Mouse (Mus musculus) megakaryocyte, embryonic 14.5 days (primary cell): ENCODE measurements around the gene Gm9918. TPM values are rescaled to one million over a fixed set of nuclear protein-coding genes. Genes with fewer than 3 reads are reported as not detected.

ENCODE experiments used
- H3K27me3 ChIP-seq: replicated peaks from 2 replicates; pipeline ENCODE3; 2012; ENCODE audit warnings: inconsistent platforms
- H3K36me3 ChIP-seq: replicated peaks from 2 replicates; pipeline ENCODE3; 2012; ENCODE audit warnings: low read length, inconsistent platforms, mixed read lengths
- H3K4me1 ChIP-seq: 2 replicates; pipeline ENCODE4 v1.6.1; 2012; ENCODE audit warnings: inconsistent platforms
- H3K4me3 ChIP-seq: replicated peaks from 2 replicates; pipeline ENCODE3; 2012; ENCODE audit warnings: moderate library complexity, mild to moderate bottlenecking, inconsistent platforms
- H3K9me3 ChIP-seq: 2 replicates; pipeline ENCODE4 v1.6.1; 2012; ENCODE audit warnings: inconsistent platforms
- FLI1 ChIP-seq: IDR thresholded peaks from 2 replicates; pipeline ENCODE4 v1.6.1; 2012; ENCODE audit warnings: low read length, inconsistent platforms, mixed read lengths
- GATA1 ChIP-seq: IDR thresholded peaks from 3 replicates; pipeline ENCODE4 v1.6.1; 2012; ENCODE audit warnings: mixed read lengths, low read length, inconsistent platforms, borderline replicate concordance
- polyA plus RNA-seq: library from polyadenylated mRNA; stranded (reverse); fragments of >175 nt; gene quantifications from 2 replicates; pipeline ENCODE4 v1.2.3, GENCODE M21; 2012; ENCODE audit warnings: low replicate concordance; ENCODE audit not compliant: insufficient read depth

Gene Gm9918
- polyA plus RNA-seq, 1 experiment, result not detected

DNA sequence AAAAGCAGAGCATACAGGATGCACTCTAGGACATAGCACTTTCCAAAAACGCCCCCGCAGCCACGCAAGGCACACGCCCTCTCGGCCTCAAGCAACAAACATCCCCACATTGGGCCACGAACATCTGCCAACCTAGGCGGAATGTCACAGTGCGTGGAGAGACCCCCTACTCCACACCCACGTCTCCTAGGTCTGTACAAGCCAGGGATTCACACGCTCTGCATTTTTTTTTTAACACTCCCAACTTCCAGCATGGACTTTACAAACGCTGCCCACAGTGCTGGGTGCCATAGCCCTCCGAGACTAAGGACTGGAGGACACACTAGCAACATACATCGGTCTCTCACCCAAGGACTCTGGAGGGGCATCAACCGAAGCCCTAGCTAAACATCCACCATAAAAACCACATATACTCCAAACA is 24.9 kb upstream of the Gm9918 start:
- Histone ChIP-seq H3K4me1 (peaks cover 88% of the 10 kb centered on the region), H3K36me3 (peaks cover 20% of the 10 kb centered on the region), H3K9me3 (no peaks in the 10 kb centered on the region), H3K4me3 (peak overlapping the region; percentile 95), H3K27me3 (peaks cover 21% of the 10 kb centered on the region)
- TF ChIP-seq FLI1 (no peak), GATA1 (no peak)

DNA sequence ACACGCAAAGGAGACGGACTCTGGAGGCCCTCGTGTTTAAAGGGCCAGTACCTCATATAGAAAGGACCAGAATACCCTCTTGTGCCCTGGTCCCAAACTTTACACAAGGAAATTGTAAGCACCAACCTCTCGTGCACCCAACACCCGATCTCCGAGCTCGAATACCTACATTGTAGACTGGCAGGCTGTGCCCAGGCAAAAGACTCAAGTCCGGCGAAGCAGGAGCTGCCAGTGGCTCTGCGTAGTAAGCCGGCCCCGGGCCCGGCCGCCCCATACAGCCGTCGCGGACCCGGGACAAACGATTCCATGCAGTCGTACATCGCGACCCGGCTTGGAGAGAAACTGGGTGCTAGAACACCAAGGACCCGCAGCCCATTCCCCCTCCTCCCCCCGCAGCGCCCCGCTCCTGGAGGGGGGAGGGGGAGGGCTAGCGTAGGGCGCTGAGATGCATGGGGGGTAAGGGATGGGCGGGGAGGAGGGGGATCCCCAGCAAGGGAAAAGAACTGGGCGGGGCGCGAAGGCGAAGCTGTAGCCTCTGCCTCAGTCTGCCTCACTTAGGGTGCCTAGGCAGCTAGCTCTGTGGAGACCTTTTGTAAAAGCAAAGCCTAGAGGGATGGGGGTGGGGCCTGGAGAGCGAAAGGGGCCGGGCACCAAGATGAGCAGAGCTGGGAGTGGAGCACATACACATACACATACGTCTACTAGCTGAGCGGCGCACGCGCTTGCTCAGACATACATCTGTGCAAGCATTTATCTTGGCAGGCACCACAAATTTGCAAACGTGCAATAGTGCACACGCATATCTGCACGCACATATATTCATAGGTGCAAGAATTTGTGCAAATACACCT is 24.2 kb upstream of the Gm9918 start:
- TF ChIP-seq FLI1 (no peak), GATA1 (no peak)
- Histone ChIP-seq H3K4me1 (peaks cover 82% of the 10 kb centered on the region), H3K9me3 (no peaks in the 10 kb centered on the region), H3K27me3 (peaks cover 27% of the 10 kb centered on the region), H3K4me3 (peak overlapping the region; percentile 95), H3K36me3 (peaks cover 14% of the 10 kb centered on the region)

DNA sequence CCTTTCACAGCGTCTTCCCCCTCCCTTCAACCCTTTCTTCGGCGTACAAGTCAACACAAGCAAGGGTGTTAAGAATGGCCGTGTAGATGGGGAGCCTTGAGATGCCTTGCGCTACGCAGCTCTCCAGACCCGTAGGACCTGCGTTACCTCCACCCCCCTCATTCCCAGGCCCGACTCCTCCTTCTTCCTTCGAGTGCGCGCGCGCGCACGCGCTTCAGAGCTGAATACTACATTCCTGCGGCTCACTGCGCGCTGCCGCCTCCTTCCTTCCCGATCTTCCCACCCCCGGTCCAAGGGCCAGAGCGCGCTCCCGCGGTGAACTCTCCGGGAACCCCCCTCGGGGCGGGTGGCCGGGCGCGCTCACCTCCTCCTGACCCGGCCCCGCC is 23.5 kb upstream of the Gm9918 start:
- Histone ChIP-seq H3K36me3 (peaks cover 6% of the 10 kb centered on the region), H3K27me3 (peaks cover 35% of the 10 kb centered on the region), H3K4me1 (peaks cover 74% of the 10 kb centered on the region), H3K4me3 (peak overlapping the region; percentile 95), H3K9me3 (no peaks in the 10 kb centered on the region)
- TF ChIP-seq GATA1, result no peak
- no peak for TF ChIP-seq FLI1

DNA sequence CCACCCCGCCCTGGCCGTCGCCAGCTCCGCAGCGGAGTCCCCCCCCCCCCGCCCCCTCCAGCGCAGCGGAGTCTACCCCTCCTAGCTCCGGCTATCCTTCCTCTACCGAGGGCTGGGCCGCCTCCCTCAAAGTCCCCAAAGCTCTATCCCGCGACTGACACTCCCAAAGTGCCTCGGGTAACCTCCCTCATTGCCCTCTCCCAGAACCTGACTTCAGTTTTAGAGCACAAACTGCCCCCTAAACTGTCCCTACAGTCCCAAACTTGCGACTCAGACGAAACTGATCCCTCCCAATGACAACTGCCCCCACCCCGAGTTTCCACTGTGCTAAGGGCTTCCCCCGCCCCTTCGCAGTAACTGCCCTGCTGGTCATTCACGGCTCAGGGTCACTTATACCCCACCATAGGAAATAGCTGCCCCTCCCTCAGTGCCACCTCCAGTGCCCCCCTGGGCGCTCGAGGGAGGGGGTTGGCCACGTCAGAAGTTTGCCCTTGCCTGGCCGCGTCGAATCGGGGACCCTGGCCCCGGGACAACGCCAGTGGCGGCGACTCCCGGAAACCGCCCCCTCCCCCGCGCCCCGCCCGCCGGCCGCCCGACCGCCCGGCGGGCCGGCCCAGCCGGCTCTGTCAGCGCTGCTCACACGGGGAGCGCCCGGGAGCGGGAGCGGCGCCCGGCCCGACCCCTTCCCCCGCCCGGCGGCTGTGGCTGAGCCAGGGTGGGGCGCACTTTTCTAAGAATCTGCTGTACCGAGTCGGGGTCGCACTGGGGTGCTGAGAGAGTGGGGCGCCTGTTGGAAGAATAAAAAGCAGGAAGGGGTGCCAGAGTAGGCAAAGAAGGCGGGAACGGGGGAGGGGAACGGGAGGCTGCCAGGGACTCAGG is 22.9 kb upstream of the Gm9918 start:
- H3K4me1 ChIP-seq, result peaks cover 68% of the 10 kb centered on the region
- H3K4me3 ChIP-seq, result peak overlapping the region; percentile 95
- H3K9me3 ChIP-seq, result no peaks in the 10 kb centered on the region
- H3K27me3 ChIP-seq, result peaks cover 41% of the 10 kb centered on the region
- H3K36me3 ChIP-seq, result peaks cover 3% of the 10 kb centered on the region
- no peak for TF ChIP-seq GATA1
- TF ChIP-seq FLI1, result no peak

DNA sequence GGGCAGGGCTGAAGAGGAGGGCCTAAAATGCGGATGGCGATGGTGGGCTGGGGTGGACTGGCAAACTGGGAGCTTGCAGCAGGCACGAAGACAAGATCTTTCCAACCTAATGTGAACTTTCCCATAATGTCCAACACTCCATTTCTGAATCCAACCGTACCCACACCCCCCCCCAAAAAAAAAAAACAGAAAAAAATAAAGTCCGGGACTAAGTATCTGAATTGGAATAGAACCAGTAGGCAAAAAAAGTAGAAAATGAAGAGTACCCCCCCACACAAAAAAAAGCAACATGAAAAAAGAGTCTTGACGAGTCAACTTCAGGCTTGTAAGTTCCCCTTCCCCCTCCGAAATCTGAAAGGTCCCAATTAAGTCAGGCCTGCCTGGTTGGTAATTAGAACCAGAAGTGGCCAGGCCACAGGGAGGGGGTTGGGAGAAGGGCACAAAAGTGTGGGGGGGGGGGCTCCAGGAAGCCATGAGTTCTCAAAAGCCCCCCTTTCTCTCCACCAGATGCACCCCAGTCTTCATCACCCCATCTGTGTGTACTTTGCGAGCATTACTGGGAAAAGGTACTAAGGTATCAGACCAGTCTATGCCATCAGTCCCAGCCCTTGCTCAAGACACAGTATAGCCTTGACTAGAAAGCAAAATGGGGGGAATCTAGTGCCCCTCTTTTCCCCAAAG is 22.1 kb upstream of the Gm9918 start:
- peaks cover 46% of the 10 kb centered on the region for H3K27me3 ChIP-seq
- no peak for TF ChIP-seq FLI1
- TF ChIP-seq GATA1, result no peak
- H3K4me1 ChIP-seq, result peaks cover 60% of the 10 kb centered on the region
- H3K4me3 ChIP-seq, result peak overlapping the region; percentile 95
- no peaks in the 10 kb centered on the region for H3K36me3 ChIP-seq
- no peaks in the 10 kb centered on the region for H3K9me3 ChIP-seq

DNA sequence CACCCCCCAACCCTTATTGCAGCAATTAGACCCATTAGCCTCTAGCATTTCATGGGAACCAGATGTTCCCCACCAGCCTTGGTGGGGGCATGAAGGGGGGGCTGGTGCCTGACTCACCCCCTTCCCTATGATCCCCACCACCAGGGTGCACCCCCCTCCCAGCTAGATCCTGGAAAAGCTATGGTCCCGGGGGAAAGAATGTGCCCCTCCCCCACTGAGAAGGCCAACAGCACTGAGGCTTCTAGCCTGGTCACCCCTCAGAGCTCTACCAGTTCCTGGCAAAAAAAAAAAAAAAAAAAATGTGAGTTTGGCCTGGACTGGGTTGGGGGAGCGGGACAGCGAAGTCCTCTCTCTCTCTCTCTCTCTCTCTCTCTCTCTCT is 21.6 kb upstream of the Gm9918 start:
- peaks cover 51% of the 10 kb centered on the region for H3K27me3 ChIP-seq
- H3K4me3 ChIP-seq, result no peak overlapping the region
- peaks cover 55% of the 10 kb centered on the region for H3K4me1 ChIP-seq
- H3K9me3 ChIP-seq, result no peaks in the 10 kb centered on the region
- TF ChIP-seq GATA1 (no peak), FLI1 (no peak)
- H3K36me3 ChIP-seq, result no peaks in the 10 kb centered on the region

DNA sequence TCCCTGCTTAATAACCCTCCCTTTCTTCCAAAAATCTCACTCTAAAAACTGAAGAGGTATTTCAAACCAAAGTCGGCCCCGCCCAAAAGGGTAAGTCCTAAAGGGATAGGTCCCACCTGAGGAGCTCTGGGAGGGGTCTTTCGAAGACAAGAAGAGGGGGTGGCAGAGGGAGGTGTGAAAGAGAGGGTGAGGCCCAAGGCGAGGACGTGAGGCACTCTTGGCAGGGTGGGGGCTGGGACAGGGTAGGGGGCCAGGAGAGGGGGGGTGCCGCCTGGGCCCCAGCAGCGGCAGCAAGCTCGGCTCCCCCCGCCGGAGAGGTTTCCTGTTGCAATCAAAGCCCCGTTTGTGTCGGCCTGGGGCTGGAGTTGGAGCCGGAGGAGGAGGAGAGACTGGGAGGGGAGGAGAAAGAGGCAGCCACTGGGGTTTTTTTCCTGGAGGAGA is 21.1 kb upstream of the Gm9918 start:
- Histone ChIP-seq H3K36me3 (no peaks in the 10 kb centered on the region), H3K4me3 (no peak overlapping the region), H3K9me3 (no peaks in the 10 kb centered on the region), H3K27me3 (peaks cover 55% of the 10 kb centered on the region), H3K4me1 (peaks cover 50% of the 10 kb centered on the region)
- TF ChIP-seq FLI1, result no peak
- no peak for TF ChIP-seq GATA1

DNA sequence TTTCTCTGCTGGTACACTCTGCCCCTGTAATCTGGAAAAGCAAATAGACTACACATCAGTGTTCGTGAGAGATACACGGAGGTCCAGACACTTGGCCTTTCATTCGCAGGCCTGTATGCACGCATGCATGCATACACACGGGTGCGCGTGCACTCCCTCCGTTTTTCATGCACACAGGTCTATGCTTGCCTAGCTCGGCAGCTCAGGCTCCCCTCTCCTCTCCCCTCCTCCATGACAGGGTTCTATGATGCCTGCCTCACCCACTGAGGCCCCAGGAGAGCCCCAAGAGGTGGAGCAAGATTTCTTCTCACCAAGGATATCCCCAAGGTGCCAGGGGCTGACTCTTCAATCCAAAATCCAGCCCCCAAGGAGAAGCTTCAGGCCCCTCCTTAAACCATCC is 20.4 kb upstream of the Gm9918 start:
- H3K9me3 ChIP-seq, result no peaks in the 10 kb centered on the region
- TF ChIP-seq FLI1 (no peak), GATA1 (no peak)
- H3K4me1 ChIP-seq, result peaks cover 46% of the 10 kb centered on the region
- H3K27me3 ChIP-seq, result peaks cover 59% of the 10 kb centered on the region
- no peaks in the 10 kb centered on the region for H3K36me3 ChIP-seq
- H3K4me3 ChIP-seq, result no peak overlapping the region

DNA sequence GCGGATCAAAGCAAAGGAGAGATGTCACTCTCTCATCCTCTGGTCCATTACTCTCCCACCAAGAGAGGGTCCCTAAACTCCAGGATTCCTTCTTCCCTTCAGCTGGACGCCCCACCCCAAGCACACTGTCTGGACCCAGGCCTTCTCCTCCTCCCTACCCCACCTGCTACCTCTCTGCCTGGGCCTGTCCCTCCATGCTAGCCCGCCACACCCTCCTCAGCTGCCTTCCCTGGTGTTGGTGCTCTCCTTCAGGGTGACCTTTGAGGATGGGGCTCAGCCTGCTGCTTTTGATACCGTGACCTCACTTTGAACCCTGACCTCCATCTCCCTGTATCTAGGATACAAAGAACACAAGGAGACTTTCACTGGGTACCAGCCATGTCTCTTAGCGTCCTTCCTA is 19.8 kb upstream of the Gm9918 start:
- TF ChIP-seq FLI1, result no peak
- TF ChIP-seq GATA1, result no peak
- no peak overlapping the region for H3K4me3 ChIP-seq
- peaks cover 43% of the 10 kb centered on the region for H3K4me1 ChIP-seq
- peaks cover 64% of the 10 kb centered on the region for H3K27me3 ChIP-seq
- no peaks in the 10 kb centered on the region for H3K9me3 ChIP-seq
- H3K36me3 ChIP-seq, result no peaks in the 10 kb centered on the region

DNA sequence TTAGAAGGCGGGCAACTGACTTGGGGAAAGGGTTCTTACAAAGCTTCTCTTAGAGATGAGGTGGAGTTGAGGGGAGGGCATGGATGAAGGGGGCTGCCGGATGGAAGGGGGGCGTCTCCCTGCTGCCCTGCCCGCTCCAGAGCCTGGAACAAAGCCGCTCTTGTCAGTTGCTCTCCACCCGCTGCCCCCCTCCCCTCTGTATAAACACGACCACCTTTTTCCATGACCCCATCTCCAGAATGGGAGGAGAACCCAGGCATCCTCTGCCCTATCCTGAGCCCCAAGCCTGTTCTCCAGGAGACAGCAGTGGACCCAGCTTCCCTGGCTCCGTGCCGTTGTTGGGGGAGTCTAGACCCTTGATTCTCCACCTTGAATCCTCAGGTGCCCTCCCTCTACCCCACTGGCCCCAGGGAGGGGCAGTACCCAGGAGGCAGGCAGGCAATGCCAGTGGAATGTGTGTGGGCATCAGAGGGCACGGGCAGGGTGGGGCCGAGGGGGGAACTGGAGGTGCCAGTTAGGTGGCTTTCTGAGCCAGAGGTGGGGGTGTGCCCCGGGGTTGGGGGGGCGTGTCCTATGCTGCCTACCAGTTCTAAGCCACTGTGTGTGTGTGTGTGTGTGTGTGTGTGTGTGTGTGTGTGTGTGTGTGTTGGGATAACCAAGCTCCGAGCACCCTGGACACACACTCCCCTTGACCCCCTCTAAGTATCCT is 14.7 kb upstream of the Gm9918 start:
- Histone ChIP-seq H3K36me3 (no peaks in the 10 kb centered on the region), H3K9me3 (no peaks in the 10 kb centered on the region), H3K4me1 (peaks cover 38% of the 10 kb centered on the region), H3K27me3 (peaks cover 88% of the 10 kb centered on the region), H3K4me3 (no peak overlapping the region)
- no peak for TF ChIP-seq FLI1
